Mouse (Mus musculus): ENCODE measurements around the gene Pygb. TPM values are rescaled to one million over a fixed set of nuclear protein-coding genes. Genes with fewer than 3 reads are reported as not detected.

Gene Pygb
- polyA plus RNA-seq, 1 experiment from 2014 or later: 86.2 TPM

DNA sequence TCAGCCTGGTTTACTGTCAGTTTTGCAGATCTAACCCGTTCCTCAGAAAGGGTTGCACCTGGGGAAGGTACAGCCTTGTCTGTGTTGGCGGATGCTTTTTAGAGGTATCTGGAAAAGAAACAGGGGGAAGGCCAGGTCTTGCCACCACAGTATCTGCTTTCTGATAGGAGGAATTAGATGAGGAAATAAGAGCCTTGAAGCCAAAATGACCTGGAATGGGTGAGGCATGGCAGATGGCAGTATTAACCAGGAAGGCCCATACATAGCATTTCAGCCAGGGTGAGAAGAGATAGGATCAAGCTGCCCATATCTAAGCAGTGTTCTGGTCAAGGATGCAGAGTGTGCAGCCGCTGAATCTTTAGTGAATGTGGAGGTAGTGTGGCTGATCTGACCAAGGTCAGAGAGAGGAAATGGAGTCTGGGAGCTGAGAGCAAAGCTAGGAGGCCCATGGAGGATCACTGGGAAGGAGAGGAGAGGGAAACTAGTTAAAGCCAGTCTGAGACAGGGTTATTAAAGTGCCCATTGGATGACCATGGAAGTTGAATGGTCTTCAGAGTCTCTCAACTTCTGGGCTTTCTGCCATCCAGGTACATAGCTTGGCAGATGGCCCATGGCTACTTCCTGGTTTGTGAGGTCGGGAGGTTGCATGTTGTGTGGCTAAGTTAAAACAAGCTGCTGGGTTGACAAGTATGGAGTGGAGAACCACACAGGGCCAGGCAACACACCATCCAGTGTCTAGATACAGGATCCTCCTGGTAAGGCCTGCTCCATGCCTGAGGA lies 20.3 kb upstream of the Pygb start:
- 85% methylated on average over 4 of the region's 4 CpGs for WGBS
- no peak overlapping the region for H3K4me3 ChIP-seq (replicated peaks)
- no peak overlapping the region for H3K27ac ChIP-seq
- H3K9me3 ChIP-seq: no peaks in the 10 kb centered on the region
- H3K27me3 ChIP-seq (replicated peaks): no peaks in the 10 kb centered on the region
- no peaks in the 10 kb centered on the region; the same call in 1 of the 2 replicates for H3K4me1 ChIP-seq (replicated peaks)
- no peak for ATAC-seq
- peaks cover 6% of the 10 kb centered on the region; the same call in 1 of the 2 replicates for H3K36me3 ChIP-seq
- H3K9ac ChIP-seq: no peak overlapping the region
- no peak overlapping the region for H3K4me2 ChIP-seq (replicated peaks)

GRCm38 (mm10) chr2:150768678-150769077 lies 17.9 kb upstream of the Pygb start:
- Histone ChIP-seq H3K4me3 (replicated peaks) (no peak overlapping the region), H3K4me1 (replicated peaks) (no peaks in the 10 kb centered on the region; the same call in 1 of the 2 replicates), H3K27me3 (replicated peaks) (no peaks in the 10 kb centered on the region), H3K27ac (no peak overlapping the region), H3K9ac (no peak overlapping the region), H3K9me3 (no peaks in the 10 kb centered on the region), H3K36me3 (0 out of 2 replicates have a peak, but pooled peaks cover 4% of the 10 kb centered on the region), H3K4me2 (replicated peaks) (no peak overlapping the region)
- no peak for ATAC-seq
- WGBS: 94% methylated on average over 1 of the region's 1 CpGs

DNA sequence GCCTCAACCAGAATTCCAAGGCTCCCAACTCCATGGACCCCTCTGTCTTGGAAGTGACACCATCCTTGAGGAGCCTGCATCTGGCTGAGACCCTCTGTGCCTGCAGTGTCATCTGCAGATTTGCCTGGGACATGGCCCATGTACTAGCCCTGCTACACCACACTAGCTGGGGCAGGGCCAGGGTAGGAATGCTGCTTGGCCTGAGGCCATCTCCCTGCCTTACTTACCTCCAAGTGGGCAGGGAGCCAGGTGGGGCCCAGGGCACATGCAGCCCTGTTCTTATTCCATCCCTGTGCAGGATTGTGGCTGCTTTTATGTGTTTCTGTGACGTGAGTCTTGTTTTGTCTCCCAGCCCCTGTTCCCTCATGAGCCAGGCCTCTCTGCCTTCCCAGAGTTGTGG lies 15.8 kb upstream of the Pygb start:
- H3K9me3 ChIP-seq: no peaks in the 10 kb centered on the region
- H3K4me1 ChIP-seq (replicated peaks): no peaks in the 10 kb centered on the region; the same call in 1 of the 2 replicates
- no peaks in the 10 kb centered on the region for H3K27me3 ChIP-seq (replicated peaks)
- WGBS: 57% methylated on average over 1 of the region's 1 CpGs
- peak; percentile 80 for ATAC-seq
- no peak overlapping the region for H3K4me2 ChIP-seq (replicated peaks)
- no peak overlapping the region for H3K9ac ChIP-seq
- H3K36me3 ChIP-seq: 0 out of 2 replicates have a peak, but pooled peaks cover 4% of the 10 kb centered on the region
- H3K4me3 ChIP-seq (replicated peaks): no peak overlapping the region
- H3K27ac ChIP-seq: peak overlapping the region; percentile 70

GRCm38 (mm10) chr2:150771169-150771568 lies 15.4 kb upstream of the Pygb start:
- WGBS: 74% methylated on average over 6 of the region's 6 CpGs
- H3K27ac ChIP-seq: peak overlapping the region; percentile 70; the same call in 1 of the 2 replicates
- no peak overlapping the region for H3K4me3 ChIP-seq (replicated peaks)
- no peaks in the 10 kb centered on the region; the same call in 1 of the 2 replicates for H3K4me1 ChIP-seq (replicated peaks)
- no peak overlapping the region for H3K4me2 ChIP-seq (replicated peaks)
- H3K9ac ChIP-seq: no peak overlapping the region
- H3K27me3 ChIP-seq (replicated peaks): no peaks in the 10 kb centered on the region
- H3K9me3 ChIP-seq: no peaks in the 10 kb centered on the region
- 0 out of 2 replicates have a peak, but pooled peaks cover 4% of the 10 kb centered on the region for H3K36me3 ChIP-seq
- ATAC-seq: 0 out of 2 replicates have a peak, but pooled peaks have one; percentile 7

GRCm38 (mm10) chr2:150771996-150772395 lies 14.5 kb upstream of the Pygb start:
- no peak overlapping the region for H3K4me3 ChIP-seq (replicated peaks)
- no peaks in the 10 kb centered on the region; the same call in 1 of the 2 replicates for H3K4me1 ChIP-seq (replicated peaks)
- 0 out of 2 replicates have a peak overlapping the region, but pooled peaks have one; percentile 28 for H3K27ac ChIP-seq
- no peaks in the 10 kb centered on the region for H3K9me3 ChIP-seq
- H3K4me2 ChIP-seq (replicated peaks): no peak overlapping the region
- 78% methylated on average over 8 of the region's 8 CpGs for WGBS
- no peak overlapping the region for H3K9ac ChIP-seq
- 0 out of 2 replicates have a peak, but pooled peaks cover 4% of the 10 kb centered on the region for H3K36me3 ChIP-seq
- ATAC-seq: no peak
- no peaks in the 10 kb centered on the region for H3K27me3 ChIP-seq (replicated peaks)

DNA sequence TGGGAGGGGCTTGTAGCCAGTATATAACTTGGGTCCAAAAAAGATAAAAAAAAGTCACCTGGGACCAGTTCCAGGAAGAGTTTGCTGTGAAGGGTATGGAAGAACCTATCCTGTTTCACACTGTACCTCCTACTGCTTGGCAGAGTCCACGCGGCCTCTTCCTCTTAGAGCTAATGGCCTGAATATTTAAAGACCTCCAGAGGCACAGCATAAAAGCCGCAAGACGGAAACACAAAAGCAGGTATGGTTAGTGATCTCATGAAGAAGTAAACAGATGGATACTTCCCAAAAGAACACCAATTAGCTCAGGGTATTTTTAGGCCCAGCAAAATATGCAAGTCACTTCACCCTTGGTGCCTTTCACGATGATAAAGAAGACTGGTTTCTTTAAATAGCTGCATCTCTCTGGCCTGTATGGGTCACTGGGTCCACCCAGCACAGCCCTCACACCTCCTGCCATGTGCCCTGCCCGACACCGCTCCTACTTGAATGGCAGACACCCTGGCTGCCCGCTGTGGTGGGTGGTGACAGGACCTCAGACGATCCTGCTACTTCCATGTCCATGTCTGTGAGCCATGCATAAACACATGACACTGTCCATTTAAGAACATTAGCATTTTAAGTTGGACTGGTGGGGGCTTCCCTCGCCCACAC lies 13.9 kb upstream of the Pygb start:
- WGBS: 80% methylated on average over 10 of the region's 10 CpGs
- Histone ChIP-seq H3K27me3 (replicated peaks) (no peaks in the 10 kb centered on the region), H3K4me3 (replicated peaks) (no peak overlapping the region), H3K9me3 (no peaks in the 10 kb centered on the region), H3K4me1 (replicated peaks) (no peaks in the 10 kb centered on the region; the same call in 1 of the 2 replicates), H3K9ac (no peak overlapping the region), H3K27ac (no peak overlapping the region), H3K4me2 (replicated peaks) (no peak overlapping the region), H3K36me3 (0 out of 2 replicates have a peak, but pooled peaks cover 4% of the 10 kb centered on the region)
- no peak for ATAC-seq

DNA sequence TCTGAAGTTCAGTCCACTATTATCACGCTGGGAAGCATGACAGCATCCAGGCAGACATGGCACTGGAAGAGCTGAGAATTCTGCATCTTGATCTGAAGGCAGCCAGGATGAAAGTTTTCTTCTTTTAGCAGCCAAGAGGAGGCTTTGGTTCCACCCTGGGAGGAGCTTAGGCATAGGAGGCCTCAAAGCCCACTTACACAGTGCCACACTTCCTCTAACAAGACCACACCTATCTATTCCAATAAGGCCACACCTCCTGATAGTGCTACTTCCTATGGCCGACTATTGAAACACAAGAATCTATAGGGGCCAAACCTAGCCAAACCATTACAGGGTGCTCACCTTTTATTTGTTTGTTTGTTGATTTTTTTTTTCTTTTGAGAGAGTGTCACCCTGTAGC lies 3.7 kb upstream of the Pygb start:
- Histone ChIP-seq H3K27me3 (replicated peaks) (no peaks in the 10 kb centered on the region), H3K4me1 (replicated peaks) (peaks cover 7% of the 10 kb centered on the region), H3K9me3 (no peaks in the 10 kb centered on the region; the same call in 1 of the 2 replicates), H3K27ac (no peak overlapping the region), H3K4me2 (replicated peaks) (no peak overlapping the region), H3K4me3 (replicated peaks) (no peak overlapping the region), H3K36me3 (no peaks in the 10 kb centered on the region), H3K9ac (no peak overlapping the region)
- 80% methylated on average over 2 of the region's 2 CpGs for WGBS
- ATAC-seq: no peak

GRCm38 (mm10) chr2:150787234-150787771 lies 768 bp downstream of the Pygb start:
- Histone ChIP-seq H3K4me2 (replicated peaks) (peak overlapping the region; percentile 81), H3K9ac (peak overlapping the region; percentile 73), H3K36me3 (0 out of 2 replicates have a peak, but pooled peaks cover 2% of the 10 kb centered on the region), H3K27me3 (replicated peaks) (no peaks in the 10 kb centered on the region), H3K9me3 (no peaks in the 10 kb centered on the region), H3K4me3 (replicated peaks) (peak overlapping the region; percentile 83), H3K4me1 (replicated peaks) (peaks cover 20% of the 10 kb centered on the region), H3K27ac (peak overlapping the region; percentile 83; the same call in 1 of the 2 replicates)
- peak; percentile 52 for ATAC-seq
- 0% methylated on average over 23 of the region's 23 CpGs for WGBS

DNA sequence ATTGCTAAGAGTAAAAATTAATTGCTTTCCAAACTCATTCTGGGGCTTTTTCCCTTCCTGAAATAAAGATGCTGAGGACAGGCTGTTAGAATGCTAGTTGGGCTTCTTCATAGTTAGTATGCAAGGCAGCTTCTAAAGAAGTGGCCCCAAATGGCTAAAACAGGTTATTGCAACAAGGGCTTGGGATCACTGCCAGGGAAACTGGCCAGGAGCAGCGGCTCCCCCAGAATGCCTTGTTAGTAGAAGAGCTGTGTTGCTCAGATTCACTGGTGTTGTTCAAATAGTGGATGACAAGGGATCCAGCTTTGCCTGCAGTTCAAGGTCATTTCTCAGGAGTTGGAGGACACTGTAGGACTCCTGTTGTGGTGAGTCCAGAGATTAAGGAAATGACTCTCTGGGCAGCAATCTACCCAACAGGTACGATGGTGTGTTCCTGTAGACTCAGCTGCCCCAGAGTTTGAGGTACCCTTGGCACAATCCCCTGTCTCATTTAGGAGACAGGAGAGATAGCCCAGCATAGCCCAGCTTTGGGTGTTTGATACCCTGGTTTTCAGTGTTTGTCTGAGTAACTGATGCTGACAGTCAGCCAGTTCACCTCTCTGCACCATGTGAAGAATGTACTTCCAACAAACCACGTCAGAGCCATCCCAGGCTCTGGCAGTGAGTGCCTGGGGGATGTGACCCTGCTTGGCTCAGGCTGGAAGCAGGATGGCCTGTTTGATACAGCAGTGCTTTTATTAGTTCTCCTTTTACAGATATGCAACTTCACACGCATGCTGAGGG lies 2.4 kb downstream of the Pygb start:
- peak overlapping the region; percentile 81 for H3K4me2 ChIP-seq (replicated peaks)
- H3K9ac ChIP-seq: no peak overlapping the region
- 0 out of 2 replicates have a peak, but pooled peaks cover 2% of the 10 kb centered on the region for H3K36me3 ChIP-seq
- no peak for ATAC-seq
- peak overlapping the region; percentile 5; the same call in 1 of the 2 replicates for H3K4me3 ChIP-seq (replicated peaks)
- peaks cover 20% of the 10 kb centered on the region for H3K4me1 ChIP-seq (replicated peaks)
- no peak overlapping the region for H3K27ac ChIP-seq
- no peaks in the 10 kb centered on the region for H3K27me3 ChIP-seq (replicated peaks)
- whole genome bisulfite sequencing: 59% methylated on average over 4 of the region's 4 CpGs
- no peaks in the 10 kb centered on the region for H3K9me3 ChIP-seq

GRCm38 (mm10) chr2:150793320-150793719 lies 6.8 kb downstream of the Pygb start:
- H3K36me3 ChIP-seq: peaks cover 14% of the 10 kb centered on the region
- H3K9ac ChIP-seq: no peak overlapping the region
- no peak for ATAC-seq
- no peaks in the 10 kb centered on the region for H3K9me3 ChIP-seq
- no peak overlapping the region for H3K4me3 ChIP-seq (replicated peaks)
- WGBS: 66% methylated on average over 4 of the region's 4 CpGs
- H3K27me3 ChIP-seq (replicated peaks): no peaks in the 10 kb centered on the region
- no peak overlapping the region for H3K27ac ChIP-seq
- H3K4me1 ChIP-seq (replicated peaks): peaks cover 7% of the 10 kb centered on the region
- no peak overlapping the region for H3K4me2 ChIP-seq (replicated peaks)

GRCm38 (mm10) chr2:150798084-150798483 lies 11.5 kb downstream of the Pygb start:
- Histone ChIP-seq H3K36me3 (peaks cover 30% of the 10 kb centered on the region), H3K4me2 (replicated peaks) (no peak overlapping the region), H3K4me3 (replicated peaks) (no peak overlapping the region), H3K27me3 (replicated peaks) (no peaks in the 10 kb centered on the region), H3K9ac (no peak overlapping the region), H3K4me1 (replicated peaks) (no peaks in the 10 kb centered on the region), H3K27ac (no peak overlapping the region), H3K9me3 (no peaks in the 10 kb centered on the region)
- peak; percentile 76 for ATAC-seq
- 71% methylated on average over 7 of the region's 7 CpGs for WGBS

Data from intestine, embryonic 15.5 days (tissue).